Mouse (Mus musculus): ENCODE results near the gene Pkdrej.
"Not testable (repeated sequence)": the region's sequence is repeated elsewhere in the genome, so short reads cannot be mapped to it uniquely, and the experiment has no call there.

The Pkdrej gene

DNA sequence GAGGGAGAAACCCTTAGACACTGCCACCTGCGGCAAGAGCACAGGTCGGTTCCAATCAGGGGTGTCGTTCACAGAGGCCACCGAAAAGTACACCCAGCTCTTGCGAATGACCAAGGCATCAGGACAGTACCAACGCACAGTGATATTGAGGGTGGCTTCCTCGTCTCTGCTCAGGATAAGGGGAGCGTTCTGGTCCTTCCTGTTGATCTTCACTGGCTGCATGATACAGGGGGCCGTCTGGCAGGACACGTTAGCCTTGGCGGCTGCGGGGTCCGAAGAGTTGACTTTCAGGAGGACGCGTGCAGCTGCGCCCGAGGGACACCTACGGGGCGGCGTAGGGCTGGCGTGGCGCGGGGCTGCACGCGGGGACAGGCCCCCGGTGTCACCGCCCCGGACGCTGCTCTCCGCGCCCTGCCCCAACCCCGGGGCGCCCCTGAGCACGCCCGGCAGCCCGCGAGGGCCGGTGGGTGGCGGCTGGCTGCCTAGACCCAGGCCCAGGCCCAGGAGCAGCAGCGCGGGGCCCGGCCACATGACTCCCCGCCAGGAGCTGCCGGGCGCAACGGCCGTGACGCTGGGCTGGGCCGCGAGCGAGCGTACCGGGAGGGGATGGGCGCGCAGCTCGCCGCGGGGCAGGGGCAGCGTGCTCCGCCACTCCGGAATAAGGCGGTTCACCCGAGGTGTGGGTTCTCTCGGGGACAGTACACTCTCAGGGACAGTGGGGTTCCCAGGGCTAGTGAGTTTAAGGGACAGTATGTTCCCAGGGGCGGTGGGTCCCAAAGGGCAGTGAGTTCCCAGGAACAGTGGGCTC, at the start of gene Pkdrej:
Gene Pkdrej, minus strand, starts transcription at position 532 of the 808 bp plus-strand sequence.
- no peak for DNase-seq

DNA sequence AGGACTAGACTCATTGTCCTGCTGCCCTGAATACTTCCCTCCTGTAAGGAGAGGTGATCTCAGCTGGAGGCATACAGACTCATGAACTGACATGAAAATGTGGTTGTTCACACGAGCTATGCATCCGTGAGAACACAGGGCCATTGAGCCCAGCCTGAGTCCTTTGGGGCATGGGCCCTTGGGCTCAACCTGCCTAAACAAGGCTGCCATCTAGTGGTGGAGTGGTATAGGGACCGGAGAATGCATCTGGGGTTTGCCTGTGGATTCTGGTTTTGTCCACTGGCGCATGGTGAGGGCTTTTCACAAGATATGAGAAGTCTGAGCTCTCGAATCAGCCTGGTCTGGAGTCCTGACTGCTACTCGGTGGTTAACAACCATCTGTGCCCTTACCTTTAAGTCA, 46.2 kb upstream of the Pkdrej start:
- peak; percentile 59 for DNase-seq

DNA sequence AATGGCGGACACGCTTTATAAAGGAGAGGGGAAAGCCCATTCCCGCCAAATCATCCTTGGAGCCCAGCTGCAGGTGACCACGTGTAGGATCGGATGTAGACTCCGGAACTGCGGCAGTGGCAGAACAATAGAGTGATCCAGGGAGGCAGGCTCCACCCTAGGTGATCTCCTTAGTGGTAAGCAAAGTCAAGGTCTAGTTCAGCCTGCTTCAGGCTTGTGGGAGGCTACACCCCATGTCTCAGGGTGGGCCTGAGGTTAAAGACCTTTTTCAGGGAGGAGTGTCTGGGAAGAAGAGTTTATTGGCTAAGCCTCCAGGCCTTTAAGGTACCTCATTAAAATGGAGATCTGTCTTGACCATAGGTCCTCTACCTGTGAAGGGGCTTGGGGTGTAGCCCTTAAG, 44.4 kb upstream of the Pkdrej start:
- DNase-seq, result not testable (repeated sequence)

DNA sequence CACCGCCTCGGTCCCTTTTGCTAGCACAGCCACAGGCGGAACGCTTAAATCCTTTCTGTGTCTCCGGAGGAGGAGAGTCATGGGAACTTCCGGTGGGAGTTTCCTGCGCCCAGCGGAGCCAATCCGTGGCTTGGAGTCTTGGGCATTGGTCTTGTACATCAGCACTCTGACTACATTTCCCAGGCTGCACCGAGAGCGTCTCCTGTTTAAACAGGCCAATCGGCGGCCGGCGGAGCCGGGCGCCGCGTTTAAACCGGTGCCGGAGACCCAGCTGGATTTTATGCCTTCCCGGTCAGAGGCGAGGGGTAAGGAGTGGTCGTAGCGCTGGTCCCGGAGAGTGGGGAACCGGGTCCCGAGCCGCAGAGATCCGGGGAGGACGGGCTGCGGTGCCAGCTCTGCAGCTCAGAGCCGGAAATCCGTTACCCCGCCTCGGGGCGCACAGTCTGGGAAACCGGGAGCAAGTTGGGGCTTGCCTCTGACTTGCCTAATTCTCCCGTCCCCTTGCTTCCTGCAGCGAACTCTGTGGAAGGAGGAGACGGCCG, 38.0 kb upstream of the Pkdrej start, which contains the start of gene Gtse1:
Gene Gtse1, plus strand, starts transcription at position 256 of the 542 bp plus-strand sequence.
- DNase-seq, result peak; percentile 95

DNA sequence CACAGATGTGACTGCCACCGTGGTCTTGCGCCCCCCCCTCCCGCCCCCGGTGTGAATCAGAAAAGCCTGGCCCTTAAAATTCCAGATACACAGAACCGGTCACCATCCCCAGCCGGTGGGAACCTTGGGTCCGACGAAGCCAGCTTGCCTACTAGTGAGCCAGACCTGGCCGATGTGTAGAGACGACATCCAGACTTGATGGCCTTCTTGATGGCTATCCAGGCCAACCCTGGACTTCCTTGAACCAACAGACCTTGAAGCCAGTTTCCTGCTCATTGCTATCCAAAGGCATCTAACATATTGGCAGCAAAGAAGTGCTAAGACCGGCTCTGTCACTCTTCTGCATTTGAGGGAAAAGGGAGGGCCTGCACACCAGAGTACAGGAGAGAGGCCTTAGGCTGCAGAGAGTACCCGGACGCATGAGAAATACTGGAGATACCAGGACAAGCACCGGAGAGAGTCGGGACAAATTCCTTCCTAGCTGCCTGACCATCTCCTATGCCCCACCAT, 37.5 kb upstream of the Pkdrej start:
- no peak for DNase-seq

DNA sequence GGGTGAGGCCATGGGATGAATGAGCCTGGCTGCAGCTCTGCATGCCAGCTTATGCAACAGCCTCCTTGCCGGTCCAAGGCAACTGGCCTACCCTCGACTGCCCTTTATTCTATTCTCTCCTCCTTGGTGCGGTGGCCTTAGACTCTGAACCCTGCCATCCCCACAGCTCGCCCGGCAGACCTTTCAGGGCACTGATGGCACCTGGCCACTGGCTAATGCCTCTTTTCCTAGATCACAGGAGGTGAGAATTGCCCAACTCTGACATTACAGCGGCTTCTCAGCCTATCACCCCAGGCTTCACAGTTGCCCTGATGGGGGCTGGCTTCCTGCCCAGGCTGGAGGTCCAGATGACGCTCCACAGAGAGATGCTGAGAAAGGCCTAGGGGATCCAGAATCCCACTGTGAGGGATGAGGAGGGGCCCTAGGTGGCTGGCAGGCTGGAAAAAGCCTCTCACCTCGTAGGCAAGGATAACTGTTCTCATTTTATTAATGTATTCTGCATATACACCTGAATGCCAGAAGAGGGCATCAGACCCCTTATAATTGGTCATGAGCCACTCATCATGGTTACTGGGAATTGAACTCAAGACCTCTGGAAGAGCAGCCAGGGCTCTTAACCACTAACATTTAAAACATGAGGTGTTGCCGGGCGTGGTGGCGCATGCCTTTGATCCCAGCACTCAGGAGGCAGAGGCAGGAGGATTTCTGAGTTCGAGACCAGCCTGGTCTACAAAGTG, 30.3 kb upstream of the Pkdrej start:
- peak; percentile 73 for DNase-seq

DNA sequence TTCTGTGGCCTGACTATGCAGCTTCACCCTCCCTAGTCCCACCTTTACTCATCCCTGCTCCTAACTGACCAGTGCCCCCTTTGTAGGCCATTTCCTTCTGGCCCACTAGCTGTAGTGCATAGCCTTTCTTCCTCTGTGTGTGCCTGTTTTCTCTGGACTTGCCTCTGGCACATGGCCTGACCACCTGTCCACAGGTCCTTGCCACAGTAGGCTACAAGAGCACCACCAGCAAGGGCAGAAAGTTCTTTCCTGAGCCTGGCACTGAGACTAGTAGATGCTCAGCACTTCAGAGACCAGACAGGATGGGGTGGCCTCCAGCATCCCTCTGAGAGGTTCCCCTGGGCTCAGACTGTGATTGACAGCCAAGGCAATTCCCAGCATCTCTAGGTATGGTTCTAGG, 23.5 kb upstream of the Pkdrej start:
- no peak for DNase-seq

DNA sequence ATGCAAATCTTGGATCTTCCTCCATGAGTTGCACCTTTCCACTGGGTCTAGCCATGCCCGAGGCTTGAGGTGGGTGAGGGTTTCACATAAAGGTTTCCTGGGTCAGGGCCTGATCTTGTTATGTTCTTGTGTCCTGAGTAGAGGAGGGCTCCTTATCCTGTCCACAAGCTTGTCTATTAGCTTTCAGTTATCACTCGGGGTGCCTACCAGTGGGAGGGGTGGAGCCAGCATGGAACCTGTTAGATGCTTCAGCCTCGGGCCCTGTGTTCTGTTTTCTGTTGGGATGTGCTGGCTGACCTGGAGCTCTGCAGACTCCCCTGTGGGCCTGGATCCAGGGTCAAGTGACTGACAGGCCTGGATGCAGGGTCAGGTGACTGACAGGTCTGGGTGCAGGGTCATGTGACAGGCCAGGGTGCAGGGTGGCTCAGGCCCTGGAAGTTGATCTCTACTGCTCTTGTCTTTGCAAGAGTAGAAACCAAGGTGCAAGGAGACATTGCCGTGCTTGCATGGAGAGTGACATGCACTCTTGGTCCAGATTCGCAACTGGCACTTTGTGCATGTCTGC, 20.3 kb upstream of the Pkdrej start:
- peak; percentile 75 for DNase-seq

DNA sequence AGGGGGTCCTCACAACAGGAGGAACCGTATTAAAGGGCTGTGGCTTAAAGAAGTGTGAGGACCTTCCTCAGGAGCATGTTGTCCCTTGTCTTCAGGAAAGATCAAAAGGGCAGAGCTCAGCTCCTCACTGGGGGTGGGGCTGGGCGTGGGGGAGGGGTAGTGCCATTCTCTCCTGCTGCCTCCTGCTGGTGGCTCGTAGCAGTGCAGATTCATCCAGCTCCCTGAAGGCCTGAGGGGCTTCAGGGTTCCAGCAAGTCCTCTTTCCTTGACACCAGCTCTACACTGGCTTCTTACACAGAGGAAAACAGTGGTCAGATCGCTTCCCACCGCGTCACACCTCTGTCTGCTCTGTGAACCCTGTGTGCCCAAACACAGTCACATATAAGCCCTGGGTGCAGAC, 19.4 kb upstream of the Pkdrej start:
- DNase-seq, result no peak

DNA sequence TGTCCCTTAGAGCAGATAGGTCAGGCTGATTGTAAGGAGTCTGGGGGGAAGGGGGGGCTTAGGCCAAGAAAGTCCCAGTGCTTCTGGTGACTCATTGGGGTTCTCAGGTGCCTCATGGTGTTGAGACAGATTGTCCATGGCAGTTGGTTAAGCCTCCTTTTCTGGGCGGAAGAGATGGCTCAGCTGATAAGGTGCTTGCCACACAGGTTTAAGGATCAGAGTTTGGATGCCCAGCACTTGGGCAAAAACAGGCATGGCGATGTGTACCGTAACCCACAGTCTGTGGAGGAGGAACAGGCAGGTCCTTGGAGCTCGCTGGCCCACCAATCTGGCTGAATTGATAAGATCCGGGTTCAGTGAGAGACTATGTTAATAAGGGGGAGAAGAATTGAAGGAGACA, 15.4 kb upstream of the Pkdrej start:
- no peak for DNase-seq

DNA sequence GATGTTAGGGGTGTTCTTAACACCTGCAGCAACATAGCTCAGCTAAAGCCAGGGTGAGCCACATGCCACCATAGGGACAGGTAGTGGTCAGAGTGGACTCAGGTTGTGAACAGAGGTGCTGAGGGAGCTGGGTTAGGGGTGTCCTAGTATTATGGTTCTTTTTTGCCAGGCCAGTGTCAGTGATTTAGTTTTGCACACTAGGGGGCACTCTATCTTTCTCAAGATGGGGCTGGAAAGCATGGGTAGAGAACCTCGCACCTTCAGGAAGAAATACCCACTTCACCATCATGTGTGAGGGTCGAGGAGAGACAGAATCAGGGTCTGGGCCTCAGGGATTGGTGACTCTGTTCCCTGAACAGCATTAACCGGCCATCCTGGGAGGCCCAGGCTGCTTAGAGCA, 13.8 kb upstream of the Pkdrej start:
- DNase-seq, result no peak

DNA sequence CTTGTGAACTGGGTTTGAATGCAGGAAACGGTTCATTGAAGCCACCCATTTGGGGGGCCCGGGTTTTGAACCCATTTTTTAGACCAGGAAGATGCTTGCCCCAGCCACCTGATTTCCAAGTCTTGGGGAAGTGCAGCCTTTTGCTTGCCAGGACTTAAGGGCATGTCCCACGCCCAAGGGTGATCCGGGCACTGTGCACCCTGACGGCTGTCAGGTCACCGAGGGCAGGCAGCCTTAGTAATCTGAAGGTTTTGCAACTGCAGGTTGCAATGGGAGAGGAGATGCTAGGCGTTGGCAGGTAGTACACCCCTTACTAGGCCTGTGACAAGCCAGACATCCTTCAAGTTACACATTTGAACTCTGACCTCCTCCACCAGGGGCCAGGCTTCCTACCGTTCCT, 11.1 kb upstream of the Pkdrej start:
- DNase-seq, result peak; percentile 28

DNA sequence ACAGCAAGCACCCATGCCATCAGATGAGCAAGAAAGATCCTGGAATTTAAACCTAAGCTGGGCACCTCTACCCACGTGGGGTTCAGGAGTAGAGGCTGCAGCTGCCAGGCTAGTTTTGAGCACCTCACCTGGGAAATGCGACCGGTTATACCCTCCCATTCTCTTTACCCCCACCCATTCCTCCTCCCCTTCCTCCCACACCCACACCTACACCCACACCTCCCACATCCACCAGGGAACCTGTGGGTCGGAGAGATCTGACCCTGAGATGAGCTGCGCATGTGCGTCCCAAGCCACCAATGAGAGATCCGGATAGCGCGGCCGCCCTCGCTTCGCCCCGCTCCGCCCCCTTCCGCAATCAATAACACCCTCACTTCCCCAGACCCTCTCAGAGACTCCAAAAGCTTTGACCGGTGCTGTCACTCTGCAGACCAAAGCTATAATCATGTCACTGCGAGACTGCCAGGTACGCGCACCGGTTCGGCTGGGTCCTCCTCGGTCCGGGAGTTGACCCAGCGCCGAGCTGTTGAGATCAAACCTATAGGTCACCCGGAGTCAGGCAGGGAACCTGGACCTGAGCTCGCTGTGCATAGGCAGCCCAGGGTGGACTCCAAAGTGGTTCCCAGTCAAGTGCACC, 10.5 kb upstream of the Pkdrej start, which contains the start of gene Ttc38:
Gene Ttc38, plus strand, starts transcription at position 353 of the 637 bp plus-strand sequence.
- peak; percentile 94 for DNase-seq

DNA sequence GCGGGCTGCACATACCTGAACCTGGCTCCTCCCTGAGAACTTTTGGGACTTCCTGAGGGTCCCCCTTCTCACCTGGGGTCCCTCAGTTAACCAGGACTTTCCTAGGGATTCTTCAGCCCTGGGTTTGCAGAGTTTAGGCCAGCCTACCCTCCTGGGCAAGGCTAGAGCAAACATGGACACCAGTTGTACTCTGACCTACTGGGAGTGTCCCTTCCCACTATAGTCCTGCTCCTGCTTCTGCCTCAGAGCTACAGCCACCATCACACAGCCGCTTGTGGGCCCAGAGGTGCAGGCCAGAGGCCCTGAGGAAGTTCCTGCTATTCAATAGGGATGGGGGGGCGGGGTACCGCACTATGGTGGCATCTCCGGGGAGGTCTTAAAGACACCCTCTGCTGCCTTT, 7.9 kb upstream of the Pkdrej start:
- no peak for DNase-seq

DNA sequence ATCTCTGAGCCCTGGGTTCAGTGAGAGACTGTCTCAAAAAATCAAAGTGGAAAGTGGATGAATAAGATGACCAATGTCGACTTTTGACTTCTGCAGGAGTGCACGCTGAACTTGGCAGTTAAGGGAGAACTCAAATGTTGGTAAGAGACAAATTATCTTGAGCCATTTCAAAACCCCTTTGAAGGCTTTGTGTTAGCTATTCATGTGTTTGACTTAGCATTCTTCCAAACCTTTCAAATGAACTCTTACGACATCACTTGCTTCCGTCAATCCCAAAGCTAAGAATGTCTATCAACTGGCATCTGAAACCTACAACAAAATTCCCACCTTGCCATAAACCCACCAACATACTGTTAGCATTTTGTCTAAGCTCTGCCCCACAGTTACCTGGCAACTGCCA, 6.5 kb upstream of the Pkdrej start:
- no peak for DNase-seq

DNA sequence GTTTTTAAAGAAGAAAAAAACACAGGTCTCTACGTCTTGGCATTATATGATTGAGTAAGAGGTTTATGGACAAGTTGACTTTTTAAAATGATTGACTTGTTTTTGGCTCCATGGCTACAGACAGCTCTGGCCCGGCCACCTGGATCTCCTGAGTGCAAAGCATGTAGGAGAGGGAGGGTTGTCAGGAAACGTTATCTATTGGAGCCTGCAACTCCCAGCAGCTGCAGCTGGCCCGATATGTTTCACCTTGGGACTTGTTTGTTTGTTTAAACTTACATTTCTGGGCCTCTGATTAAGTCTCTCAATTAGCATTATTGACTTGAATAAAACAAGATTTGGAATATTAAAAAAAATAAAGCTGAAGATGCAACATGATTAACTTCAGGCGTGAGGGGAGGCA, 5.1 kb upstream of the Pkdrej start:
- DNase-seq, result no peak

DNA sequence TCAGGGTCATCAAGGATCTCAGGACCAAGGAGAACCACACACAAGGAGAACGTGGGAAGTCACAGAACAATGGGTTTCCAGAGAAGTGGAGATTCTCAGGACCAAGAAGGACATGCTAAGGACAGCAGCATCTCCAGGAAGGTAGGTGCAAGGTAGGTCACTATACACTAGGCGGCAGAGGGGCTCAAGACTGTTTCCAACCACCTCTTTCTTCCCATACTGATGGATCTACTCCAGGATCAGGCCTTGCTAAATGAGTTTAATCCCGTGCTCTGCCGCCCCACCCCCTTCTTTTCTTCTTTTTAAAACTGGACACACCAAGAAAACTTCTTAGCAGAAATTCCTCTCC, 451 bp upstream of the Pkdrej start:
- DNase-seq, result no peak

DNA sequence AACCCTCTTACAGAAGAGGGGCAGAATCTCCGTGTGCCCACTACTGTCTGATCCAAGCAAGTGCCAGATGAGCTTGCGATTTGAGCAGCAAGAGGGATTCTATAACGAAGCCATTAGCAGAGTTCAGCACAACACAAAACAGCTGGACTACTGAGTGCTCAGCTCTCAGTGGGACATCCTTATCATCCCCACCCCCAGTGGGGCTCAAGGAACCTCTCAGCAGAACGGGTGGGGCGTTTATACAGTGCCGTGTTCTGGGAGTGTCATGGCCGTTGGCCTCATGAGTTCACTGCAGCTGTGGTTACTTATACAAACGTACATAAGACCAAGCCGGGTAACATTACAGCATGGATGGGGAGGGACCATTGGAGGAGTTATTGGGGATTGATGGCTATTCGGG, 8.1 kb downstream of the Pkdrej start:
- DNase-seq, result no peak

DNA sequence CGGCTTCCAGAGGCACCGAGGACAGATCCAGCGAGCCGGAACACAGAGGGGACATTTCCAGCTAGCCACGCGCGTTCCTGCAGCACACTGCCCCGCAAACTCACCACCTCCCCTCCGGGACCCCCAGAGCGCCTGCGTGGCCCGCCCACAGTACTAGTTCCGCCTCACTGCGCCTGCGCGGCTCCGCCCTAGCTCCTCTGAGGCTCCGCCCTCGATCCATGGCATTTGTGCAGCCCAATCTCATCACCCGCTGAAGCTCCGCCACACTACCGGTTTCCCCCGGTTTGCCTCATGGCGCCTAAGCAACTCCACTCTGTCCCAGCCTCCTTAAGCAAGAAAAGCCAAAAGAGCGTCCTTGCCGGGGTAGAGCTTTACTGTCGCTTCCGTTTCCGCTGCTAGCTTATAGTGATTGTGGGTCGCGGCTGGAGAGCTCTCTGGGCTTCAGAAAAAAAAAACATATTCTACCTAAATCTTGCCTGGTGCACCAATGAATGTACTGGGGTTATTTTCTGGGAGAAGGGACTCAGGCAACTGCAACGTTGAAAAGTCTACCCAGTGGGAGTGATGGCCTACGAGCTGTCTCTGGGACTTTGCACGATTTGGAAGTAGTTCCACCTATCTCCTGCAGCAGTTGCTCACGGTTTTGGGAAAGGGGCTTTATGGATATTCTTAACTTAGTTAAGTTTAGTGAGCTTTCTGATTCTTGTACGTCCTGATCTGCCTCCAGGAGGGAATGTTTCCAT, 9.8 kb downstream of the Pkdrej start, which contains the start of gene Cdpf1:
Gene Cdpf1, minus strand, starts transcription at position 163 of the 743 bp plus-strand sequence.
- DNase-seq, result peak; percentile 97

DNA sequence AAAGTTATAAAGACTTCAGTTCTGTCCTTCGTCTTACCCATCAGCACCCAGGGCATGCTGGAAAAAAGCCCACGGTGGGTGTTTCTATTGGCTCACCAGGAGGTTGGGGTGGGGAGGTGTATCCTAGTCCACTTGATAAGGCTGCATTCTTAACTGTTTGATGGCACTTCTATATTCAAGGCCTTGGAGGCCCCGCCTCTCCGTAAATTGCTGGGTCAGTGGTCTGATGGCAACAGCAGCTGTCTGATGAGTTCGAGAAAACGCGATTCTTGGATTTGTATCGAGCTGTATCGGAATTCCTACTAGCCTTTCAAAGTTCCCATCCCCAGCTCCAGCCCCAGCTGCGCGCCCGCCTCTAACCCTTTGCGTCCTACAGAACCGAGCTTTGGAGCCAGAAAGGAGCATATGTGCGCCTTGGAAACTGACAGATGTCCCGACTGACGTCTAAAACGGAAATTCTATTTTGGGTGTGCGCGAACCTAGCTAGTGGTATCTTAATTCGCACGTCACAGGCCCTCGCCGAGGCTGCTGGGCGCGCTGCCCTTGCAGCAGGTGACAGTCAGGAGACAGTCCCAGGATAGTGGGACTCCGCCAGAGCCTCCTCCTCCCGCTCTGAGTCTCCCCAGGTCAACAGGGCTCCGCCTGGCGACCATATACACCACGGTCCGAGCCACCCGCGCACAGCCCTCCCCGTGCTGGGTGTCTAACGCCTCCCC, 10.6 kb downstream of the Pkdrej start:
- peak; percentile 57 for DNase-seq

DNA sequence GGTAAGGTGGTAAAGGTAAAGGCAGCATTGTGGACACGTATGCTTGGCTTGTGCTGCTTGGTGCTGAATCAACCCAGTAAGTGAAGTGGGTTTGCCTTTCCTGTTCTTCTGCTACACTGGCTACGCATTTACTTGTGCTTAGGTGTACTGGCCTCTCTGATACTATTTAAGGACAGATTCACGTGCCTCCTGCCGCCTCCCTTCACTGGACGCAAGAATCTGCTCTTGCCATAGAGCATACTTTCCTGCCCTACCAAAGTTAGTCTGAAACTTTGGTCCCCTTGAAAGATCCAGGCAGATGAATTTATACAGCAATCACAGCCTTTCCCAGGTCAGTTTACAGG, 11.1 kb downstream of the Pkdrej start:
- DNase-seq, result no peak

DNA sequence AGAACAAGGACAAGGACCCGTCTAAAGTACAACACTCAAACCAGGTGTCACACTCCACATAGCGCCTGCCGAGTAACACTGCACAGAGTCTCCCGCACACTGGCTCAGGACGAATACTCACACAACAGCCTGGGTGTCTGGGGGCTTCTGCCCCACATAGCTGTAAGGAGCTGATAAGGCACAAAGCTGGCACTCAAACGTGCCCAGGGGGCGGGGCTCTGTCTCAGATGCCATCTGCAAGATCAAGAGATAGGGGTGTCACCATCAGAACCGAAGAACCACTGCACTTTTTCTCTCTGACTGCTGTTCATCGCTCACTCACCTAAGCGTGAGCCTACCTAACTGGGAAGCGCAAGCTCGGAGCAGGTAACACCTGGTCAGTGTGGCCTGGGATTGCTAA, 12.4 kb downstream of the Pkdrej start:
- DNase-seq, result no peak

All from kidney, adult 11 months (tissue).